Mouse (Mus musculus): ENCODE data around the gene Zfp280d. TPM values are rescaled to one million over a fixed set of nuclear protein-coding genes. Genes with fewer than 3 reads are reported as not detected.

Zfp280d gene
- total RNA-seq, 2 experiments from 2014 or later, result 24.9 to 32.0 TPM

Other genes starting within 250 kb of the Zfp280d start
- 10 to 100 TPM; 80.3 to 91.0 TPM for gene Tcf12, start 163.0 kb upstream of the Zfp280d start, total RNA-seq (2021)
- 1 to 10 TPM; 2.7 to 4.0 TPM for gene Mns1, start 163.2 kb downstream of the Zfp280d start, total RNA-seq (2021)
- gene Tex9, start 217.4 kb downstream of the Zfp280d start, total RNA-seq (2021), result 1 to 10 TPM; 4.0 to 4.7 TPM